Mouse (Mus musculus) CH12.LX (cell line): Measurements from ENCODE around the gene Ccdc90b. TPM values are rescaled to one million over a fixed set of nuclear protein-coding genes. Genes with fewer than 3 reads are reported as not detected.

Experiments
- DNase-seq: peaks from one replicate; pipeline ENCODE4 v3.0.0-alpha.2; 2013; ENCODE audit errors: extremely low read depth
- H3K27ac ChIP-seq: 2 replicates; pipeline ENCODE4 v1.5.1; 2012; ENCODE audit warnings: low read depth, mild to moderate bottlenecking, control low read depth, moderate library complexity; ENCODE audit not compliant: insufficient read depth
- H3K27me3 ChIP-seq: replicated peaks from 2 replicates; pipeline ENCODE3; 2012; ENCODE audit warnings: inconsistent platforms
- H3K36me3 ChIP-seq, 2 experiments: replicated peaks in 1 of 2; 2 replicates each; pipeline versions ENCODE3 to v1.6.1; 2012; ENCODE audit warnings: inconsistent platforms in 1 of 2, low read length in 1 of 2, mild to moderate bottlenecking in 1 of 2, mixed read lengths in 1 of 2, moderate library complexity in 1 of 2; ENCODE audit not compliant: control insufficient read depth in 1 of 2, insufficient read depth in 1 of 2
- H3K4me1 ChIP-seq, 2 experiments: 2 replicates each; pipeline ENCODE4 v1.6.1; 2012; ENCODE audit warnings: inconsistent platforms in 1 of 2, moderate library complexity in 1 of 2; ENCODE audit not compliant: insufficient read depth in 2 of 2, control insufficient read depth in 1 of 2
- H3K4me2 ChIP-seq: 2 replicates; pipeline ENCODE4 v1.6.1; 2012; ENCODE audit warnings: low read depth, mild to moderate bottlenecking, control low read depth; ENCODE audit not compliant: poor library complexity, insufficient read depth, severe bottlenecking
- H3K4me3 ChIP-seq, 3 experiments: fragments of 150-350 bp in 1 of 3; sonication (generic) in 1 of 3; replicated peaks in 1 of 3; 2 replicates each; pipeline versions ENCODE3 to v1.5.1; 2011 to 2012; ENCODE audit warnings: low read depth in 2 of 3, low read length in 2 of 3, mild to moderate bottlenecking in 2 of 3, moderate library complexity in 2 of 3, control low read depth in 1 of 3, improper control_type of control experiment in 1 of 3, inconsistent platforms in 1 of 3, mixed read lengths in 1 of 3; ENCODE audit not compliant: poor library complexity in 1 of 3
- H3K79me2 ChIP-seq: replicated peaks from 2 replicates; pipeline ENCODE4 v1.6.1; 2012; ENCODE audit warnings: mild to moderate bottlenecking, moderate library complexity; ENCODE audit not compliant: control insufficient read depth, poor library complexity, insufficient read depth, severe bottlenecking; ENCODE audit errors: extremely low read depth
- H3K9ac ChIP-seq: 2 replicates; pipeline ENCODE4 v1.6.1; 2012; ENCODE audit warnings: low read depth, mild to moderate bottlenecking, control low read depth, moderate library complexity; ENCODE audit not compliant: insufficient read depth
- H3K9me3 ChIP-seq: replicated peaks from 2 replicates; pipeline ENCODE3; 2012; ENCODE audit warnings: low read length, inconsistent platforms, mixed read lengths
- BHLHE40 ChIP-seq: IDR thresholded peaks from 2 replicates; pipeline ENCODE4 v1.6.1; 2011; ENCODE audit warnings: mild to moderate bottlenecking, low read depth, low read length, improper control_type of control experiment
- CHD1 ChIP-seq: IDR thresholded peaks from 2 replicates; pipeline ENCODE4 v1.6.1; 2012; ENCODE audit warnings: low read depth, low read length, improper control_type of control experiment, inconsistent platforms
- CHD2 ChIP-seq: IDR thresholded peaks from 2 replicates; pipeline ENCODE4 v1.6.1; 2011; ENCODE audit warnings: low read length, improper control_type of control experiment
- CTCF ChIP-seq, 2 experiments: IDR thresholded peaks in 1 of 2; conservative IDR thresholded peaks in 1 of 2; 2 replicates each; pipeline ENCODE4 v1.5.1; 2011 to 2012; ENCODE audit warnings: low read depth in 2 of 2, low read length in 2 of 2, improper control_type of control experiment in 1 of 2, inconsistent platforms in 1 of 2, mild to moderate bottlenecking in 1 of 2, moderate library complexity in 1 of 2
- EP300 ChIP-seq: IDR thresholded peaks from 2 replicates; pipeline ENCODE4 v1.6.1; 2011; ENCODE audit warnings: low read length, improper control_type of control experiment
- ETS1 ChIP-seq: conservative IDR thresholded peaks from 2 replicates; pipeline ENCODE4 v1.6.1; 2012; ENCODE audit warnings: low read depth, mild to moderate bottlenecking, inconsistent platforms, low read length, improper control_type of control experiment, moderate library complexity
- HCFC1 ChIP-seq: IDR thresholded peaks from 2 replicates; pipeline ENCODE4 v1.6.1; 2012; ENCODE audit warnings: low read depth, mild to moderate bottlenecking, inconsistent platforms, low read length, improper control_type of control experiment
- JUND ChIP-seq: conservative IDR thresholded peaks from 2 replicates; pipeline ENCODE4 v1.6.1; 2011; ENCODE audit warnings: low read depth, low read length, improper control_type of control experiment
- KAT2A ChIP-seq: IDR thresholded peaks from 2 replicates; pipeline ENCODE4 v1.6.1; 2012; ENCODE audit warnings: low read length, improper control_type of control experiment, inconsistent platforms; ENCODE audit not compliant: insufficient replicate concordance
- MAZ ChIP-seq: IDR thresholded peaks from 2 replicates; pipeline ENCODE4 v1.6.1; 2012; ENCODE audit warnings: low read depth, mild to moderate bottlenecking, inconsistent platforms, low read length, improper control_type of control experiment, moderate library complexity
- NELFE ChIP-seq: IDR thresholded peaks from 2 replicates; pipeline ENCODE4 v1.6.1; 2011; ENCODE audit warnings: low read depth, low read length, improper control_type of control experiment
- NRF1 ChIP-seq: IDR thresholded peaks from 2 replicates; pipeline ENCODE4 v1.6.1; 2014; ENCODE audit warnings: low read depth, mild to moderate bottlenecking, inconsistent platforms, low read length, improper control_type of control experiment, moderate library complexity
- PAX5 ChIP-seq: IDR thresholded peaks from 2 replicates; pipeline ENCODE4 v1.6.1; 2012; ENCODE audit warnings: low read length, inconsistent platforms, mixed read lengths
- POLR2AphosphoS2 ChIP-seq: IDR thresholded peaks from 2 replicates; pipeline ENCODE4 v1.6.1; 2011; ENCODE audit warnings: low read depth, low read length, improper control_type of control experiment
- RAD21 ChIP-seq: IDR thresholded peaks from 2 replicates; pipeline ENCODE4 v1.6.1; 2011; ENCODE audit warnings: low read depth, mild to moderate bottlenecking, low read length, improper control_type of control experiment, moderate library complexity
- RCOR1 ChIP-seq: conservative IDR thresholded peaks from 2 replicates; pipeline ENCODE4 v1.6.1; 2012; ENCODE audit warnings: low read depth, mild to moderate bottlenecking, inconsistent platforms, low read length, improper control_type of control experiment
- SIN3A ChIP-seq: IDR thresholded peaks from 2 replicates; pipeline ENCODE4 v1.6.1; 2012; ENCODE audit warnings: low read length, improper control_type of control experiment, inconsistent platforms
- SMC3 ChIP-seq: IDR thresholded peaks from 2 replicates; pipeline ENCODE4 v1.6.1; 2011; ENCODE audit warnings: low read depth, low read length, improper control_type of control experiment
- TBP ChIP-seq: conservative IDR thresholded peaks from 2 replicates; pipeline ENCODE4 v1.6.1; 2011; ENCODE audit warnings: low read depth, low read length, improper control_type of control experiment
- ZC3H11A ChIP-seq: IDR thresholded peaks from 2 replicates; pipeline ENCODE4 v1.6.1; 2012; ENCODE audit warnings: low read depth, mild to moderate bottlenecking, inconsistent platforms, low read length, improper control_type of control experiment
- ZKSCAN1 ChIP-seq: IDR thresholded peaks from 2 replicates; pipeline ENCODE4 v1.6.1; 2012; ENCODE audit warnings: low read depth, inconsistent platforms, low read length, improper control_type of control experiment, borderline replicate concordance
- ZNF384 ChIP-seq: IDR thresholded peaks from 2 replicates; pipeline ENCODE4 v1.6.1; 2012; ENCODE audit warnings: low read depth, low read length, improper control_type of control experiment, inconsistent platforms
- dilution Hi-C: fragments of 300-500 bp; cut with MboI; formaldehyde crosslinking; loops from 2 replicates; pipeline ENCODE4 v1.14.3; 2020; ENCODE audit warnings: low sequenced_read_pairs; ENCODE audit not compliant: extremely low pct_unique_long_range_greater_than_20kb, extremely low pct_ligation_motif_present
- in situ Hi-C: fragments of 300-500 bp; cut with MboI; formaldehyde crosslinking; loops from 3 replicates; pipeline ENCODE4 v1.14.3; 2019; ENCODE audit warnings: low sequenced_read_pairs, low pct_ligation_motif_present, low pct_unique_long_range_greater_than_20kb, mixed read lengths
- polyA plus RNA-seq: library from polyadenylated mRNA; unstranded; fragments of >175 nt; gene quantifications from 2 replicates; pipeline ENCODE4 v1.2.1, GENCODE M21; 2012; ENCODE audit warnings: low read depth; ENCODE audit not compliant: insufficient read length
- total RNA-seq, 2 experiments: library from RNA; depleted of rRNA; stranded (reverse); fragments of 300-350 nt in 1 of 2; fragments of >200 nt in 1 of 2; gene quantifications; 2 replicates each; pipeline ENCODE4 v1.2.3; 2012 to 2014

Gene Ccdc90b
- total RNA-seq (2012; rRNA removed): 2.0 and 2.4 TPM in 2 replicates
- 16.5 and 19.2 TPM in 2 replicates for total RNA-seq (2014; rRNA removed)
- 6.5 and 6.8 TPM in 2 replicates for polyA plus RNA-seq

DNA sequence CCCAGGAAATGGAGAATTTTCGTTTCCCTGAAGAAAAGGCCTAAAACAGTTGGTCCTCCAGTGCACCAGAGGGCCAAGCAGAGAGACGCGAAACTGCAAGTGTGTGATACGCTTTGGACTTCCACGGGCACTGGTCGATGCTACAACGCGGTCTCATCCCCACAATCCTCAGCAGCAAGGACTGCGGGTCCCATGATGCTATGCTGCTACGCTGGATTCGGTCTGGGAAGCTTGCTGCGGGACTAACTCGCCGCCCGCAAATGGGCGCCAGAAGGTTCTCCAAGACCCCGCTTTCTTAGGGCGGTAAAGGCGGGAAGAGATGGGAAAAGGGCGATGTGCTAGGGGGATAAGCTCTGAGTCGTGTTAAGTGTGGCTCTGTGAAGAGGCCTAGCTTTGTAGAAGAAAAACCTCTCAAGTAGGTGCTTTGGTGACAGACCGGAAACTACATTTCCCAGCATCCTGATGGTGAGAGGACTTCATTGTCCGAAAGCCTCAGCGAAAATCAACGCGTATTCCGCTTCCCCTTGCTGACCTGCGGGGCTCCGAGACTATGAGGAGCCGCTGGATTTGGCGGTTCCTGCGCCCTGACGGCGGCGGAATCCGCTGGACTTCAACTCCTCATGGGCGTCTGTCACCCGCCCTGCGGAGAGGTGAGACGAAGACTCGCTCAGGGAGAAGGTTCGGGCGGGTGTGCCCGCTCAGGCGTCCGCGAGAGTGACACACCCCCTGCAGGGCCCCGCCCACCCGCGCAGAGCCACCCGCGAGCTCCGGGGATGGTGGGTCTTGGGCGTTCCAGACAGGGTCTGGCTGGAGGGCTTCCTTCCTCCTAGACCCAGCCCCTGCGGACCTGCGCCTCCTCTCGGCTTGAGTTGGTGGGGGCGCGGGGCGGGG is at the start of gene Ccdc90b:
TSS of gene Ccdc90b (plus strand) at position 164 of the 891 bp plus-strand sequence.
- Histone ChIP-seq H3K9ac (no peak within 1 kb of the TSS), H3K36me3 (no peaks in the 10 kb centered on the region)

DNA sequence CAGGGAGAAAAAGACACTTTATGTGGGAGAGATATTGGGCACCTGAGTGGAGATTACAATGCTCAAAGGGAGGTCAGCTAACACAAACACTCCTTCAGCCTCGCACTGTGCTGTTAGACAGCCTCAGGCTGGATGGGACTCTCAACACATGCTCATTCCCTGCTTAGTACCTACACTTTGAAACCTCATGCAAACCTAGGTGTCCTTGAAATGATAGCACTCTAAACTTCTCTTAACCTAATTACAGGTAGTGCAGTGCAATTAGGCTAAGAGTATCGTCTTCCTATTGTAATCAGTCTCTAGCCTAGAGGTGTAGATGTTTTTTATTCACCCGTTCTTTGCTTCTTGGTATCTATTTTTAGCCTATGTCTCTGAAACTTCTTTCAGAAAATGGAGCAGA is 40.6 kb upstream of the Ccdc90b start:
- H3K9ac ChIP-seq: no peak overlapping the region
- dilution Hi-C loops: no loop called here
- TF ChIP-seq ZKSCAN1 (no peak), ZC3H11A (no peak), CHD2 (no peak), SIN3A (no peak), NELFE (no peak)
- no peak overlapping the region for H3K4me2 ChIP-seq
- in situ Hi-C loops: no loop called here
- H3K79me2 ChIP-seq: no peaks in the 10 kb centered on the region
- H3K4me3 ChIP-seq: no peak overlapping the region
- no peaks in the 10 kb centered on the region for H3K27me3 ChIP-seq
- no peak overlapping the region for H3K27ac ChIP-seq
- no peak for DNase-seq
- H3K9me3 ChIP-seq: no peaks in the 10 kb centered on the region
- H3K36me3 ChIP-seq: no peaks in the 10 kb centered on the region
- H3K4me1 ChIP-seq: peaks cover 2 to 33% of the 10 kb centered on the region in 2 experiments; a peak in 3 of 4 replicates

More for the DNA sequence above, at the start of gene Ccdc90b:
- Histone ChIP-seq H3K4me3 (peak within 1 kb of the TSS; percentile 45 to 59 (median 56)), H3K4me2 (peak within 1 kb of the TSS; percentile 12; the same call in 1 of the 2 replicates), H3K4me1 (no peaks in the 10 kb centered on the region), H3K27ac (no peak within 1 kb of the TSS), H3K79me2 (no peaks in the 10 kb centered on the region), H3K27me3 (no peaks in the 10 kb centered on the region), H3K9me3 (peaks cover 3% of the 10 kb centered on the region)
- in situ Hi-C loops (no loop called here), dilution Hi-C loops (no loop called here)
- peak; percentile 75 for DNase-seq
- TF ChIP-seq HCFC1 (peak; percentile 95), SIN3A (peak; percentile 57; the same call in 1 of the 2 replicates), CHD2 (0 out of 2 replicates have a peak, but pooled peaks have one; percentile 20), BHLHE40 (no peak), NELFE (0 out of 2 replicates have a peak, but pooled peaks have one; percentile 27), EP300 (no peak), PAX5 (no peak), KAT2A (peak; percentile 88; the same call in 1 of the 2 replicates)

DNA sequence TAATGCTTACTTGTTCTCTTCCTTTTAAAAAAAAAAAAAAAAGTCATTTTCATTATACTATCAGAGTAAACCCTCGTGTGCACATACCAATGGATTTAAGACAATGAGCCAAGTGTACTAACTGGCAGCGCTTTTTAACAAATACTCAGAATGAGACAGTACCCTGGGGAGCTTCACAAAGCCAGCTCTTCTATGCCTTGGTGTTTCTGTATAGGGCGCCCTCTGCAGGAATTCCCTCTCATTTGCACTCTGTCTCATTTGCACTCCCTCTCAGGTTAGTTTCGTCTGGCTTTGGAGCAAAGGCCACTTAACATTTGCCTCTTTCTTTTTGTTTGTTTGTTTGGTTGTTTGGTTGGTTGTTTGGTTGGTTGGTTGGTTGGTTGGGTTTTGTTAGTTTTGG is 40.1 kb upstream of the Ccdc90b start:
- TF ChIP-seq ZKSCAN1 (no peak), TBP (no peak), POLR2AphosphoS2 (no peak), KAT2A (no peak), EP300 (no peak), CTCF (conservative IDR thresholded peaks at IDR 0.05 in 1 of 2, IDR thresholded peaks at IDR 0.05 in 1 of 2; ENCODE audit: low read depth in 2 of 2, low read length in 2 of 2) (peak; percentile 44 to 68), SMC3 (peak; percentile 64), JUND (no peak), NRF1 (no peak), SIN3A (no peak), RCOR1 (no peak), MAZ (no peak), ETS1 (no peak), RAD21 (peak; percentile 64), CHD2 (no peak), BHLHE40 (no peak), CHD1 (no peak), ZNF384 (peak; percentile 54; the same call in 1 of the 2 replicates)
- H3K27me3 ChIP-seq: no peaks in the 10 kb centered on the region
- H3K27ac ChIP-seq: no peak overlapping the region
- no peaks in the 10 kb centered on the region for H3K9me3 ChIP-seq
- peak; percentile 59 for DNase-seq
- no peaks in the 10 kb centered on the region for H3K79me2 ChIP-seq
- H3K4me2 ChIP-seq: peak overlapping the region; percentile 29; the same call in 1 of the 2 replicates
- H3K4me3 ChIP-seq: no peak overlapping the region
- no peak overlapping the region for H3K9ac ChIP-seq
- H3K36me3 ChIP-seq: no peaks in the 10 kb centered on the region
- in situ Hi-C loops: no loop called here
- H3K4me1 ChIP-seq: peaks cover 2 to 33% of the 10 kb centered on the region in 2 experiments; a peak in 3 of 4 replicates
- dilution Hi-C loops: no loop called here
